Mouse (Mus musculus) MEL (cell line): ENCODE results near the gene Olfr287. TPM values are rescaled to one million over a fixed set of nuclear protein-coding genes. Genes with fewer than 3 reads are reported as not detected.

Experiments used
- DNase-seq: peaks from one replicate; pipeline ENCODE4 v3.0.0; 2011; ENCODE audit warnings: low read depth, low spot score
- H3K27ac ChIP-seq: 2 replicates; pipeline ENCODE4 v1.5.1; 2012; ENCODE audit warnings: low read depth, mild to moderate bottlenecking, control low read depth, low read length, moderate library complexity; ENCODE audit not compliant: control insufficient read depth
- H3K27me3 ChIP-seq, 2 experiments: fragments of 150-350 bp in 1 of 2; sonication (generic) in 1 of 2; 2 replicates each; pipeline ENCODE4 v1.6.1; 2012; ENCODE audit warnings: low read length in 2 of 2, mild to moderate bottlenecking in 2 of 2, improper control_type of control experiment in 1 of 2, moderate library complexity in 1 of 2; ENCODE audit not compliant: insufficient read depth in 2 of 2, control insufficient read depth in 1 of 2
- H3K36me3 ChIP-seq, 2 experiments: 2 replicates each; pipeline ENCODE4 v1.6.1; 2012 to 2014; ENCODE audit warnings: low read length in 2 of 2, improper control_type of control experiment in 1 of 2, inconsistent platforms in 1 of 2, mild to moderate bottlenecking in 1 of 2; ENCODE audit not compliant: insufficient read depth in 2 of 2, control insufficient read depth in 1 of 2
- H3K4me1 ChIP-seq, 2 experiments: fragments of 150-350 bp in 1 of 2; sonication (generic) in 1 of 2; 2 replicates each; pipeline ENCODE4 v1.6.1; 2012; ENCODE audit warnings: low read length in 2 of 2, improper control_type of control experiment in 1 of 2, mild to moderate bottlenecking in 1 of 2; ENCODE audit not compliant: insufficient read depth in 2 of 2, control insufficient read depth in 1 of 2
- H3K4me3 ChIP-seq, 2 experiments: fragments of 150-350 bp in 1 of 2; sonication (generic) in 1 of 2; 2 replicates each; pipeline ENCODE4 v1.5.1; 2012; ENCODE audit warnings: low read depth in 2 of 2, low read length in 2 of 2, mild to moderate bottlenecking in 2 of 2, moderate library complexity in 2 of 2, control low read depth in 1 of 2, improper control_type of control experiment in 1 of 2; ENCODE audit not compliant: control insufficient read depth in 1 of 2, insufficient read depth in 1 of 2
- H3K79me2 ChIP-seq: 2 replicates; pipeline ENCODE4 v1.6.1; 2012; ENCODE audit warnings: mild to moderate bottlenecking, low read length, moderate library complexity; ENCODE audit not compliant: control insufficient read depth, poor library complexity, insufficient read depth
- H3K9ac ChIP-seq: 2 replicates; pipeline ENCODE4 v1.6.1; 2012; ENCODE audit warnings: low read depth, mild to moderate bottlenecking, control low read depth, low read length, moderate library complexity; ENCODE audit not compliant: control insufficient read depth, poor library complexity, severe bottlenecking
- H3K9me3 ChIP-seq: fragments of 150-350 bp; sonication (generic); replicated peaks from 2 replicates; pipeline ENCODE4 v1.6.1; 2012; ENCODE audit warnings: mild to moderate bottlenecking, low read length, improper control_type of control experiment, moderate library complexity; ENCODE audit not compliant: insufficient read depth
- CHD1 ChIP-seq: IDR thresholded peaks from 2 replicates; pipeline ENCODE4 v1.6.1; 2012; ENCODE audit warnings: low read depth, mild to moderate bottlenecking, inconsistent platforms, low read length, improper control_type of control experiment
- CHD2 ChIP-seq: IDR thresholded peaks from 2 replicates; pipeline ENCODE4 v1.6.1; 2011; ENCODE audit warnings: low read length, improper control_type of control experiment
- EP300 ChIP-seq, 2 experiments: IDR thresholded peaks; 2 replicates each; pipeline ENCODE4 v1.6.1; 2011; ENCODE audit warnings: improper control_type of control experiment in 2 of 2, low read length in 2 of 2, low read depth in 1 of 2, mild to moderate bottlenecking in 1 of 2
- GATA1 ChIP-seq: IDR thresholded peaks from 2 replicates; pipeline ENCODE4 v1.6.1; 2011; ENCODE audit warnings: low read depth, low read length, improper control_type of control experiment
- MAX ChIP-seq: IDR thresholded peaks from 2 replicates; pipeline ENCODE4 v1.6.1; 2011; ENCODE audit warnings: low read length, improper control_type of control experiment
- MYB ChIP-seq: IDR thresholded peaks from 2 replicates; pipeline ENCODE4 v1.6.1; 2011; ENCODE audit warnings: mild to moderate bottlenecking, low read depth, low read length, improper control_type of control experiment
- NRF1 ChIP-seq: IDR thresholded peaks from 2 replicates; pipeline ENCODE4 v1.6.1; 2014; ENCODE audit warnings: low read depth, mild to moderate bottlenecking, inconsistent platforms, low read length, improper control_type of control experiment, moderate library complexity; ENCODE audit not compliant: poor library complexity, insufficient read depth, severe bottlenecking
- SIN3A ChIP-seq: IDR thresholded peaks from 2 replicates; pipeline ENCODE4 v1.6.1; 2012; ENCODE audit warnings: low read length, improper control_type of control experiment, inconsistent platforms
- SMC3 ChIP-seq: IDR thresholded peaks from 2 replicates; pipeline ENCODE4 v1.6.1; 2011; ENCODE audit warnings: low read depth, low read length, improper control_type of control experiment
- TAL1 ChIP-seq: IDR thresholded peaks from 2 replicates; pipeline ENCODE4 v1.6.1; 2012; ENCODE audit warnings: mild to moderate bottlenecking, inconsistent platforms, low read length, moderate library complexity, mixed read lengths
- TBP ChIP-seq: IDR thresholded peaks from 2 replicates; pipeline ENCODE4 v1.8.0; 2011; ENCODE audit warnings: low read depth, low read length, improper control_type of control experiment
- TCF12 ChIP-seq: IDR thresholded peaks from 2 replicates; pipeline ENCODE4 v1.6.1; 2014; ENCODE audit warnings: low read depth, mild to moderate bottlenecking, inconsistent platforms, low read length, improper control_type of control experiment, moderate library complexity
- USF1 ChIP-seq: IDR thresholded peaks from 2 replicates; pipeline ENCODE4 v1.6.1; 2014; ENCODE audit warnings: low read depth, mild to moderate bottlenecking, inconsistent platforms, low read length, improper control_type of control experiment, moderate library complexity
- ZKSCAN1 ChIP-seq: IDR thresholded peaks from 2 replicates; pipeline ENCODE4 v1.6.1; 2012; ENCODE audit warnings: low read depth, mild to moderate bottlenecking, inconsistent platforms, low read length, improper control_type of control experiment, moderate library complexity
- ZMIZ1 ChIP-seq: IDR thresholded peaks from 2 replicates; pipeline ENCODE4 v1.6.1; 2012; ENCODE audit warnings: low read depth, mild to moderate bottlenecking, inconsistent platforms, low read length, improper control_type of control experiment, moderate library complexity
- polyA plus RNA-seq, 2 experiments: library from polyadenylated mRNA; stranded (reverse) in 1 of 2; unstranded in 1 of 2; fragments of >175 nt in 1 of 2; fragments of >200 nt in 1 of 2; gene quantifications; 2 replicates each; pipeline versions ENCODE4 v1.2.1 to v1.2.4; 2012; ENCODE audit warnings: low replicate concordance in 2 of 2, low read depth in 1 of 2; ENCODE audit not compliant: insufficient read length in 2 of 2, insufficient read depth in 1 of 2, missing spikeins in 1 of 2
- total RNA-seq: library from RNA; depleted of rRNA; stranded (reverse); fragments of 300-350 nt; gene quantifications from 2 replicates; pipeline ENCODE4 v1.2.3, GENCODE M21; 2012

Olfr287 gene
- total and polyA plus RNA-seq, 3 experiments, result not detected

- Histone ChIP-seq H3K79me2 (no peaks in the 10 kb centered on the region), H3K4me1 (no peaks in the 10 kb centered on the region), H3K9me3 (no peaks in the 10 kb centered on the region), H3K9ac (no peak within 1 kb of the TSS), H3K27ac (no peak within 1 kb of the TSS), H3K4me3 (no peak within 1 kb of the TSS), H3K36me3 (no peaks in the 10 kb centered on the region), H3K27me3 (peaks cover 23 to 39% of the 10 kb centered on the region in 2 experiments)
- TF ChIP-seq SMC3 (no peak), NRF1 (no peak), CHD1 (no peak), USF1 (no peak), TBP (no peak), MAX (no peak), ZMIZ1 (no peak), EP300 (IDR thresholded peaks at IDR 0.05; ENCODE audit: low read depth in 1 of 2, low read length in 2 of 2) (no peak)
- DNase-seq, result no peak
Observed at GRCm38 (mm10) chr15:98165525-98165924, 55.3 kb downstream of the Olfr287 start, which contains the start of gene Asb8. Gene Asb8 (minus strand): TSS chr15:98165625.

GRCm38 (mm10) chr15:98162561-98162960 is 58.3 kb downstream of the Olfr287 start:
- Histone ChIP-seq H3K9me3 (no peaks in the 10 kb centered on the region), H3K9ac (no peak overlapping the region), H3K27ac (no peak overlapping the region), H3K79me2 (no peaks in the 10 kb centered on the region), H3K4me3 (no peak overlapping the region), H3K36me3 (no peaks in the 10 kb centered on the region), H3K27me3 (peaks cover 10 to 38% of the 10 kb centered on the region in 2 experiments), H3K4me1 (no peaks in the 10 kb centered on the region)
- TF ChIP-seq SMC3 (no peak), TCF12 (no peak), TAL1 (no peak), CHD2 (no peak), ZKSCAN1 (no peak), TBP (no peak), GATA1 (no peak), ZMIZ1 (no peak), MYB (no peak), SIN3A (no peak)
- DNase-seq, result no peak
